Comparison of ENCODE assay signal across 8 mouse cellular contexts in genomic region chr11:106215927-106216729, GRCm38 (mm10). TPM values are rescaled to one million over a fixed set of nuclear protein-coding genes. Genes with fewer than 3 reads are reported as not detected.
A peak's percentile ranks its signal among the peaks of the same experiment; 100 is the strongest.
DNase-seq lines count a peak whose midpoint lies in the region; ATAC-seq and TF ChIP-seq lines count a peak whose summit lies in the region.

TSS of gene Ccdc47 (minus strand) at chr11:106216344.

- peak within 1 kb of the TSS; percentile 97 for H3K4me3 ChIP-seq in G1E (ENCODE audit: low read depth, low read length)
- peak within 1 kb of the TSS; percentile 78 for H3K4me3 ChIP-seq in forebrain, embryonic 15.5 days
- peak within 1 kb of the TSS; percentile 93 for H3K4me3 ChIP-seq in lung, adult 2 months (replicated peaks; ENCODE audit: extremely low read depth, low read depth, low read length)

- TF ChIP-seq POLR2A in lung, adult 2 months (IDR thresholded peaks at IDR 0.05; ENCODE audit: borderline replicate concordance, extremely low read depth, low read depth, low read length) = peak; percentile 80; the same call in 1 of the 2 replicates

- under 1% methylated on average over 46 of the region's 46 CpGs for WGBS in forebrain, embryonic 15.5 days
- under 1% methylated on average over 46 of the region's 46 CpGs for WGBS in lung, adult 2 months

- H3K4me2 ChIP-seq in forebrain, embryonic 15.5 days (replicated peaks) = peak within 1 kb of the TSS; percentile 64

- no peaks in the 10 kb centered on the region for H3K27me3 ChIP-seq in G1E (ENCODE audit: insufficient read depth, low read length)
- H3K27me3 ChIP-seq in forebrain, embryonic 15.5 days = no peaks in the 10 kb centered on the region

- TF ChIP-seq CTCF in G1E (IDR thresholded peaks at IDR 0.05; ENCODE audit: low read depth, low read length) = no peak
- TF ChIP-seq CTCF in lung, adult 2 months (IDR thresholded peaks at IDR 0.05; ENCODE audit: insufficient read depth, low read length) = no peak

- ATAC-seq in G1E (ENCODE audit: extremely low read depth, insufficient number of reproducible peaks, low FRiP score, poor library complexity, severe bottlenecking) = peak; percentile 91
- ATAC-seq in forebrain, embryonic 15.5 days (replicated peaks) = peak; percentile 98
- ATAC-seq in neutrophil, adult 5-6 weeks (ENCODE audit: extremely low read depth, insufficient number of reproducible peaks, low FRiP score, poor library complexity, severe bottlenecking) = peak; percentile 93

- H3K27ac ChIP-seq in forebrain, embryonic 15.5 days (replicated peaks) = peak within 1 kb of the TSS; percentile 98

- intact Hi-C loops in heart, postnatal 25 days (cut with DNase I) = loop anchor here (2.0 kb wide), 2 partner anchors 21 to 57 kb away; partner anchors contain the start of gene Smarcd2

- peak; percentile 88 for DNase-seq in G1E (ENCODE audit: low spot score)
- DNase-seq in cerebellum, adult 11-12 months = peak; percentile 99
- DNase-seq in heart, postnatal 25 days (ENCODE audit: low spot score) = peak; percentile 93
- peak; percentile 97 to 99 for DNase-seq in layer of hippocampus, adult 18-20 months (ENCODE audit: low spot score in 2 of 2)
- peak; percentile 88 for DNase-seq in lung, adult 2 months
- DNase-seq in thymus, postnatal 0 days (ENCODE audit: low spot score) = peak; percentile 98

- H3K9ac ChIP-seq in forebrain, embryonic 15.5 days (replicated peaks) = peak within 1 kb of the TSS; percentile 96

- H3K9me3 ChIP-seq in G1E (replicated peaks) = no peaks in the 10 kb centered on the region
- no peaks in the 10 kb centered on the region for H3K9me3 ChIP-seq in forebrain, embryonic 15.5 days

- H3K36me3 ChIP-seq in G1E (replicated peaks) = peaks cover 44% of the 10 kb centered on the region
- H3K36me3 ChIP-seq in forebrain, embryonic 15.5 days = peaks cover 18% of the 10 kb centered on the region

- peaks cover 37% of the 10 kb centered on the region for H3K4me1 ChIP-seq in G1E (ENCODE audit: insufficient read depth, low read depth, low read length)
- peaks cover 43% of the 10 kb centered on the region for H3K4me1 ChIP-seq in forebrain, embryonic 15.5 days
- peaks cover 5% of the 10 kb centered on the region for H3K4me1 ChIP-seq in lung, adult 2 months (ENCODE audit: control insufficient read depth, insufficient read depth, low read length)

RNA-seq across cellular contexts. Expression of gene Ccdc47, which starts in this region (rescaled TPM):
- total RNA-seq in G1E (2014; fragmentation: Nextera tagmentation) = 78.5 and 92.2 TPM in 2 replicates
- 90.1 and 129 TPM in 2 replicates for total RNA-seq in G1E (2017)
- polyA plus RNA-seq in G1E (2012) = 3.8 and 3.9 TPM in 2 replicates
- 88.5 and 97.6 TPM in 2 replicates for polyA plus RNA-seq in forebrain, embryonic 15.5 days (2015; fragmentation: Nextera tagmentation; extraction: Ambion mirVana)
- total RNA-seq in heart, postnatal 25 days (2021) = 10 to 100 TPM; 61.9 to 69.2 TPM
- 100 to 1,000 TPM in 1 of 2 experiments, 10 to 100 TPM in 1; 96.3 to 100 TPM for total RNA-seq in layer of hippocampus, adult 18-20 months (2021)
- 12.8 and 21.5 TPM in 2 replicates for polyA plus RNA-seq in lung, adult 2 months (2012; rRNA removed)
- 109 and 118 TPM in 2 replicates for total RNA-seq in neutrophil, adult 5-6 weeks (2017)
- 57.0 and 63.1 TPM in 2 replicates for polyA plus RNA-seq in thymus, postnatal 0 days (2015; fragmentation: Nextera tagmentation; extraction: Ambion mirVana)

Comparison
In these comparisons a context has a peak if more than half of its experiments do, and no peak if none do; other contexts are left out.
1. Peak in every context shown above with its lines: DNase-seq, ATAC-seq, H3K4me3 ChIP-seq and H3K27ac ChIP-seq.